Mouse (Mus musculus): ENCODE results near the gene Bud13. TPM values are rescaled to one million over a fixed set of nuclear protein-coding genes. Genes with fewer than 3 reads are reported as not detected.
"Not testable (repeated sequence)": the region's sequence is repeated elsewhere in the genome, so short reads cannot be mapped to it uniquely, and the experiment has no call there.

Gene Bud13
- total RNA-seq, 2 experiments from 2014 or later = 8.9 to 10.1 TPM

DNA sequence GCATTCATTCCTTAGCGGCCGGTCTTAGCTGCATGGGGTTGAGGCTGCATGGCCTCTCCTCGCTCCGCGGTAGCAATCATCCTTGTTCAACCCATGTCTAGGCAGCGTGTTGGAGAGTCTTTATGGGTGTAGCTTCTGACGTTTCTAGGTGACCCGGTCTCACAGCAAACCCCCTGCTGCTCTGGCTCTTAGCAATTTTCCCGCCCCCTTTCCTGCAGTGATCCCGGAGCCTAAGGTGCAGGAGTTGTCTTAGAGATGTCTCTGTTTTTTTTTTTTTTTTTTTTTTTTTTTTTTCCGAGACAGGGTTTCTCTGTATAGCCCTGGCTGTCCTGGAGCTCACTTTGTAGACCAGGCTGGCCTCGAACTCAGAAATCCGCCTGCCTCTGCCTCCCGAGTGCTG is 53.5 kb downstream of the Bud13 start:
- DNase-seq (ENCODE audit: low spot score in 2 of 2) = not testable (repeated sequence)

DNA sequence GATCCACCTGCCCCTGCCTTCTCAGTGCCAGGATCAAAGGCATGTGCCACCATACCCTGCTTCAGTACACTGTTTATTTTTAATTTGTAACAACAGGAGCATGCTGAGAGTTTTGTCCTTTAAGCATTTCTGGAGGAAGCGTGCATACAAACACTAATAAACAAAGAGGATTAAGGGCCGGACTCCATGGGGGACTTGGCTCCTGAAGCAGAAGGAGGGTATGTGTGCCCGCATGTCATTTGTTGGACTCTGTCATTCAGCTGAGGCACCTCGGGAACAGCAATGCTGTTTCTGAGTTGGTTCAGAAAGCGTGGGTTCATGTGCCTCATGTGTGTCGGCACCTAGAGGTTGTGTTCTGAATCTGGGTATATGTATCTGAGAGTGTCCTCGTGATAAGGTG is 54.5 kb downstream of the Bud13 start:
- DNase-seq (ENCODE audit: low spot score in 2 of 2) = no peak

DNA sequence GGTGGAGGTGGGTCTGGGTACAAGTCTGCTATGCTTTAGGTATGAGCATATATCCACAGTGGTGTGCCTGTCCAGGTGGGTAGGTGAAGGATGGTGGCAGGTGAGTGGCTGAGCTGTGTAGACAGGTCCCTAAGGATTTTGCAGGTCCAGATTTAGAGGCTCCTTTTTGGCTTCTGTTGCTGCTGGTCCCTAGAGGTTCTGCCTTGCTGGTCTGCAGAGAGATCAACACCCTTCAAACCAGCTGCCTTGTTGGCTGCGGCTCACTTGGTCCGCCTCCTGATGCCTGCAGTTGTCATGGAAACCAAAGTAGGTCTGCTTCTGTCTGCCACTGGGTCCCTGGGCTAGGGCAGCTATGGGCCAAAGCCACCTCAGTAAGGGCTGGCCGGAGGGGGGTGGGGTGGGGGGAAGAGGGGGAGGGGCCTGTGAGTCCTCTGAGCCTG is 55.1 kb downstream of the Bud13 start:
- DNase-seq (ENCODE audit: low spot score in 2 of 2) = peak in 1 of 2 experiments; percentile 63

DNA sequence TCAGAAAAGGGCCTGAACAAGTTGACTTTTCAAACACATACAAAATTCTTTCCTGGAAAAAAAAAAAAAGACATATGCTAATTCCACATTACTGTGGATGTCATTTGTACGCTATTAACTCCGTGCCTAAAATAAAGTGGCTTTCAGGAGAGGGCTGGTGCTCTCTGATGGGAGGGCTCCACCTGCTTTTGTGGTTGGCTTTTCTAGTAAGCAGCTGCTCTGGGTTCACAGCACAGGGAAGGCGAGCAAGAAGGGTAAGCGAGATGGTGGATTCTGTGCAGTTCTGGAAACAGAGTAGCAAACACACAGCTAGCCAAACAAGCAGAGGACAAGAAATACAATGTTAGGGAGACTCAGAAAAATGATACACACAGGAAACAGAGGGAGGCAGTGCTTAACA is 55.6 kb downstream of the Bud13 start:
- DNase-seq (ENCODE audit: low spot score in 2 of 2) = no peak

DNA sequence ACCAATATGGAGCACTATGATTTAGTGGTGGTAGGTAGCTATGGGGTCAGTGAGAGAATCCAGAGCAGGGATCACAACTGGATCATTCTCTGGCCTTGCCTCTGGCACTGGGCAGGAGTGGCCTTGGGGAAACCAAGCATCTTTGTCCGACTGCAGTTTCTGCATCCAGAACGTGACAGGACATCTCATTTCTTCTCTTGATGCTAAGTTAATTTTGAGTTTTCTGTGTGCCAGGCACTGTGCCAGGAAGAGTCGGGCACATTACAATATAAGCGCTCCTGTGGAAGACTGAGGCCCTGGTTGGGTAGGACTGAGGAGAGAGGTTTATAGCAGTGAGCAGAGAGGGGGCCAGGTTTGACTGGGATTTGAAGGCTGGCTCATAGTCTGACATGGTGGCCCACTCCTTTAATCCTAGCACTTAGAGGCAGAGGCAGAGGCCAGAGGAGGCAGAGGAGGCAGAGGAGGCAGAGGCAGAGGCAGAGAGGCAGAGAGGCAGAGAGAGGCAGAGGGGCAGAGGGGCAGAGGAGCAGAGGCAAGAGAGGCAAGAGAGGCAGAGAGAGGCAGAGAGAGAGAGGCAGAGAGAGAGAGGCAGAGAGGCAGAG is 56.3 kb downstream of the Bud13 start:
- no peak for DNase-seq (ENCODE audit: low spot score in 2 of 2)

DNA sequence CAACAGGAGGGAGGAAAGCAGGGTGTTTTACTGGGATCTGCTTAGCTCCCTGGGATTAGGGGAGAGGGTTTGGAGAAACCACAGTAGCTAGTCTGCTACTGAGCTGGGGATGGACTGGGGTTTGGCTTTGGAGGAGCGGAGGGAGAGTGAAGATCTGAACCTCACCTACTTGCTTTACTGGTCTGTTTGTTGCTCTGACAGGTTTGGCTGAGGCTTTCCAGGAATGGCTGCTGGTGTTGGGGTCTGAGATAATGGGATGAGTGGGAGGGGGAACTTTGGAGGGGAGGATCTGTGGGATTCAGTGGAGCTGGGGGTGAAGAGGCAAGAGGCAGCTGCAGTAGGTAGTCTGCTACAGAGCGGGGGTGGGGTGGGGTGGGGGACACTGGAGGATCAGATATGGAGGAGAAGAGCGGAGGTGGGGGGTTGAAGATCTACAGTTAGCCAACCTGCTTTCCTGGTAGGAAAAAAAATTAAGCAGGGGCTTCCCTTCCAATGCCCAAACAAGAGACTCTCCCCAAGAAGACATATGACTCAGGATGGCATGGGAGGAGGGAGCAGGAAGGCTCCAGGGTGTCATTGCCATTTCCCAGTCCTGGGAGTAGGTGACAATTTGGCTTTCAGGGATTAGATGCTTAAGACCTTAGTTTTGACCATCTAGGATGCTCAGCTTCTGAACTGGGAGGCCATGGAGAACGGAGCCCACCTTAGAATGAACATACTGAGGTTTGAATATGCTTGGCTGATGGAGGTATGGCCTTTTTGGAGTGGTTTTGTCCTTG is 63.3 kb downstream of the Bud13 start:
- no peak for DNase-seq (ENCODE audit: low spot score in 2 of 2)

Other genes with a start within 250 kb of the Bud13 start
- gene Apoa1, start 54.4 kb upstream of the Bud13 start, total RNA-seq (2021) = under 1 TPM; 0.33 to 0.94 TPM
- not detected for gene Apoc3, start 47.4 kb upstream of the Bud13 start, total RNA-seq (2021)
- not detected for gene Apoa4, start 42.3 kb upstream of the Bud13 start, total RNA-seq (2021)
- not detected for gene Apoa5, start 14.4 kb upstream of the Bud13 start, total RNA-seq (2021)
- 10 to 100 TPM; 39.1 to 39.3 TPM for gene Zpr1, start 9.9 kb upstream of the Bud13 start, total RNA-seq (2021)
- not detected for gene 4931429L15Rik, start 37.0 kb downstream of the Bud13 start, total RNA-seq (2021)